Mouse (Mus musculus) midbrain, embryonic 13.5 days (tissue): ENCODE results near the gene Fam83f. TPM values are rescaled to one million over a fixed set of nuclear protein-coding genes. Genes with fewer than 3 reads are reported as not detected.

Experiments
- microRNA-seq: library from miRNA; unstranded; fragments of <30 nt; microRNA quantifications from one replicate; pipeline ENCODE4, GENCODE M21; 2016
- polyA plus RNA-seq: library from polyadenylated mRNA; unstranded; fragments of >200 nt; fragmentation: Nextera tagmentation; extraction: Ambion mirVana; gene quantifications from 2 replicates; pipeline ENCODE4 v1.2.1, GENCODE M21; 2015

Fam83f gene
- polyA plus RNA-seq, 1 experiment from 2014 or later = 0.19 TPM

Small RNAs within 50 kb of the gene (microRNA-seq; reads per million reads assigned to microRNA genes)
- not detected for gene Mir6957

Other genes starting within 250 kb of the Fam83f start
- not detected in 2 replicates for gene Enthd1, start 106.7 kb upstream of the Fam83f start, polyA plus RNA-seq
- 1.0 and 1.6 TPM in 2 replicates for gene Grap2, start 99.3 kb upstream of the Fam83f start, polyA plus RNA-seq
- 48.7 and 51.0 TPM in 2 replicates for gene Tnrc6b, start 39.5 kb downstream of the Fam83f start, polyA plus RNA-seq